Mouse (Mus musculus) intestine, postnatal 0 days (tissue): Measurements from ENCODE around the gene Gm20708. TPM values are rescaled to one million over a fixed set of nuclear protein-coding genes. Genes with fewer than 3 reads are reported as not detected.

Source experiments
- ATAC-seq: fragments of 200-750 bp; cut with Nextera tagmentation; 2 replicates; pipeline ENCODE4 v1.8.0; 2017; ENCODE audit warnings: mild to moderate bottlenecking, moderate TSS enrichment, moderate library complexity
- H3K27ac ChIP-seq: fragments of 300-500 bp; sonication (generic); 2 replicates; pipeline ENCODE4 v1.5.1; 2014; ENCODE audit warnings: mild to moderate bottlenecking, low read depth, low read length, moderate library complexity
- H3K27me3 ChIP-seq: fragments of 300-500 bp; sonication (generic); replicated peaks from 2 replicates; pipeline ENCODE4 v1.6.1; 2014; ENCODE audit warnings: low read length, mixed read lengths; ENCODE audit not compliant: control insufficient read depth, insufficient read depth
- H3K36me3 ChIP-seq: fragments of 300-500 bp; sonication (generic); 2 replicates; pipeline ENCODE4 v1.6.1; 2014; ENCODE audit warnings: mild to moderate bottlenecking, moderate library complexity; ENCODE audit not compliant: control insufficient read depth, insufficient read depth
- H3K4me1 ChIP-seq: fragments of 300-500 bp; sonication (generic); replicated peaks from 2 replicates; pipeline ENCODE4 v1.6.1; 2014; ENCODE audit warnings: antibody characterized with exemption, low read length, mixed read lengths; ENCODE audit not compliant: control insufficient read depth, insufficient read depth
- H3K4me2 ChIP-seq: fragments of 300-500 bp; sonication (generic); replicated peaks from 2 replicates; pipeline ENCODE4 v1.6.1; 2014; ENCODE audit warnings: low read depth, mild to moderate bottlenecking, moderate library complexity
- H3K4me3 ChIP-seq: fragments of 300-500 bp; sonication (generic); 2 replicates; pipeline ENCODE4 v1.5.1; 2014; ENCODE audit warnings: low read depth, low read length
- H3K9ac ChIP-seq: fragments of 300-500 bp; sonication (generic); 2 replicates; pipeline ENCODE4 v1.6.1; 2014; ENCODE audit warnings: mild to moderate bottlenecking, low read depth, low read length
- H3K9me3 ChIP-seq: fragments of 300-500 bp; sonication (generic); 2 replicates; pipeline ENCODE4 v1.6.1; 2016; ENCODE audit warnings: mixed run types; ENCODE audit not compliant: control insufficient read depth
- CTCF ChIP-seq: sonication (generic); IDR thresholded peaks from 2 replicates; pipeline ENCODE4 v1.5.1; 2016; ENCODE audit warnings: low read depth, mild to moderate bottlenecking, control low read depth, antibody characterized with exemption, moderate library complexity
- WGBS: fragments of 180-500 bp; shearing (Covaris S2); extraction: QIAGEN DNeasy Blood & Tissue Kit; methylation state at CpG from one replicate; pipeline ENCODE4 v1.1.7; 2014; 5-methylcytosine and 5-hydroxymethylcytosine counted together
- polyA plus RNA-seq: library from polyadenylated mRNA; unstranded; fragments of >200 nt; fragmentation: Nextera tagmentation; extraction: Ambion mirVana; gene quantifications from 2 replicates; pipeline ENCODE4 v1.2.1, GENCODE M21; 2015

The Gm20708 gene
- polyA plus RNA-seq, 1 experiment from 2014 or later: 0.29 TPM

GRCm38 (mm10) chr11:117780199-117780515 lies 29.3 kb upstream of the Gm20708 start:
- peak; percentile 40 for ATAC-seq
- 5% methylated on average over 14 of the region's 17 CpGs for WGBS
- TF ChIP-seq CTCF: no peak
- Histone ChIP-seq H3K9ac (peak overlapping the region; percentile 71), H3K36me3 (peaks cover 24% of the 10 kb centered on the region; the same call in 1 of the 2 replicates), H3K4me3 (peak overlapping the region; percentile 55), H3K27ac (peak overlapping the region; percentile 94), H3K9me3 (no peaks in the 10 kb centered on the region), H3K4me1 (peaks cover 17% of the 10 kb centered on the region; the same call in 1 of the 2 replicates), H3K27me3 (no peaks in the 10 kb centered on the region), H3K4me2 (peak overlapping the region; percentile 95)

- H3K27me3 ChIP-seq: no peaks in the 10 kb centered on the region
- H3K27ac ChIP-seq: peak overlapping the region; percentile 94
- TF ChIP-seq CTCF: no peak; the same call in 1 of the 2 replicates
- WGBS: 1% methylated on average over 19 of the region's 19 CpGs
- peak overlapping the region; percentile 71 for H3K9ac ChIP-seq
- H3K4me3 ChIP-seq: peak overlapping the region; percentile 55
- H3K9me3 ChIP-seq: no peaks in the 10 kb centered on the region
- peak overlapping the region; percentile 95 for H3K4me2 ChIP-seq
- peak; percentile 84 for ATAC-seq
- H3K36me3 ChIP-seq: peaks cover 19% of the 10 kb centered on the region; the same call in 1 of the 2 replicates
- H3K4me1 ChIP-seq: peaks cover 17% of the 10 kb centered on the region; the same call in 1 of the 2 replicates
These were observed 28.8 kb upstream of the Gm20708 start for GRCm38 (mm10) chr11:117780582-117781111.

GRCm38 (mm10) chr11:117781199-117781821 lies 28.2 kb upstream of the Gm20708 start:
- Histone ChIP-seq H3K4me1 (peaks cover 17% of the 10 kb centered on the region; the same call in 1 of the 2 replicates), H3K27ac (peak overlapping the region; percentile 94), H3K36me3 (peaks cover 14% of the 10 kb centered on the region; the same call in 1 of the 2 replicates), H3K4me2 (peak overlapping the region; percentile 95), H3K4me3 (peak overlapping the region; percentile 55; the same call in 1 of the 2 replicates), H3K9me3 (no peaks in the 10 kb centered on the region), H3K27me3 (no peaks in the 10 kb centered on the region), H3K9ac (no peak overlapping the region)
- no peak for TF ChIP-seq CTCF
- no peak for ATAC-seq
- whole genome bisulfite sequencing: 23% methylated on average over 18 of the region's 18 CpGs

- Histone ChIP-seq H3K27me3 (no peaks in the 10 kb centered on the region), H3K36me3 (peaks cover 12% of the 10 kb centered on the region; the same call in 1 of the 2 replicates), H3K4me3 (peak within 1 kb of the TSS; percentile 55), H3K4me2 (peak within 1 kb of the TSS; percentile 95), H3K4me1 (peaks cover 17% of the 10 kb centered on the region; the same call in 1 of the 2 replicates), H3K9ac (no peak within 1 kb of the TSS), H3K9me3 (no peaks in the 10 kb centered on the region), H3K27ac (peak within 1 kb of the TSS; percentile 94)
- no peak for TF ChIP-seq CTCF
- WGBS: 57% methylated on average over 23 of the region's 24 CpGs
- no peak for ATAC-seq
These were observed 27.3 kb upstream of the Gm20708 start, which contains the start of the genes Tmc8 and Tmc6 for GRCm38 (mm10) chr11:117781993-117782704. Tmc8 (plus strand) TSS chr11:117782076. Tmc6 (minus strand) TSS chr11:117782198.

GRCm38 (mm10) chr11:117782705-117783034 lies 26.8 kb upstream of the Gm20708 start:
- Histone ChIP-seq H3K4me2 (peak overlapping the region; percentile 95), H3K4me3 (0 out of 2 replicates have a peak overlapping the region, but pooled peaks have one; percentile 17), H3K9ac (no peak overlapping the region), H3K4me1 (peaks cover 17% of the 10 kb centered on the region; the same call in 1 of the 2 replicates), H3K36me3 (peaks cover 6% of the 10 kb centered on the region; the same call in 1 of the 2 replicates), H3K27me3 (no peaks in the 10 kb centered on the region), H3K27ac (no peak overlapping the region; the same call in 1 of the 2 replicates), H3K9me3 (no peaks in the 10 kb centered on the region)
- no peak for ATAC-seq
- WGBS: 67% methylated on average over 9 of the region's 9 CpGs
- TF ChIP-seq CTCF: no peak

- peak; percentile 65 for TF ChIP-seq CTCF
These were observed 26.4 kb upstream of the Gm20708 start for GRCm38 (mm10) chr11:117783089-117783488.

More at GRCm38 (mm10) chr11:117783089-117783488, 26.4 kb upstream of the Gm20708 start:
- ATAC-seq: no peak
- no peak overlapping the region for H3K9ac ChIP-seq
- H3K4me2 ChIP-seq: peak overlapping the region; percentile 95
- peaks cover 17% of the 10 kb centered on the region; the same call in 1 of the 2 replicates for H3K4me1 ChIP-seq
- H3K27ac ChIP-seq: no peak overlapping the region; the same call in 1 of the 2 replicates
- no peaks in the 10 kb centered on the region for H3K9me3 ChIP-seq
- no peaks in the 10 kb centered on the region for H3K27me3 ChIP-seq
- H3K4me3 ChIP-seq: 0 out of 2 replicates have a peak overlapping the region, but pooled peaks have one; percentile 17
- 19% methylated on average over 31 of the region's 31 CpGs for WGBS
- H3K36me3 ChIP-seq: peaks cover 2% of the 10 kb centered on the region; the same call in 1 of the 2 replicates
